Mouse (Mus musculus) intestine, embryonic 16.5 days (tissue): ENCODE results near the gene Wbp11. TPM values are rescaled to one million over a fixed set of nuclear protein-coding genes. Genes with fewer than 3 reads are reported as not detected.

Source experiments
- ATAC-seq: fragments of 200-750 bp; cut with Nextera tagmentation; 2 replicates; pipeline ENCODE4 v1.8.0; 2017; ENCODE audit warnings: moderate TSS enrichment, moderate library complexity
- H3K27ac ChIP-seq: fragments of 300-500 bp; sonication (generic); 2 replicates; pipeline ENCODE4 v1.5.1; 2014; ENCODE audit warnings: mild to moderate bottlenecking, low read length
- H3K27me3 ChIP-seq: fragments of 300-500 bp; sonication (generic); replicated peaks from 2 replicates; pipeline ENCODE4 v1.6.1; 2014; ENCODE audit warnings: low read length, control low read depth, mixed read lengths; ENCODE audit not compliant: control insufficient read depth, insufficient read depth
- H3K36me3 ChIP-seq: fragments of 300-500 bp; sonication (generic); 2 replicates; pipeline ENCODE4 v1.6.1; 2014; ENCODE audit warnings: low read length, control low read depth; ENCODE audit not compliant: control insufficient read depth, insufficient read depth
- H3K4me1 ChIP-seq: fragments of 300-500 bp; sonication (generic); 2 replicates; pipeline ENCODE4 v1.6.1; 2014; ENCODE audit warnings: low read length, control low read depth, mixed read lengths; ENCODE audit not compliant: control insufficient read depth, insufficient read depth
- H3K4me2 ChIP-seq: fragments of 300-500 bp; sonication (generic); 2 replicates; pipeline ENCODE4 v1.6.1; 2014; ENCODE audit warnings: low read depth, low read length, control low read depth
- H3K4me3 ChIP-seq: fragments of 300-500 bp; sonication (generic); 2 replicates; pipeline ENCODE4 v1.5.1; 2014; ENCODE audit warnings: mild to moderate bottlenecking, low read length
- H3K9ac ChIP-seq: fragments of 300-500 bp; sonication (generic); 2 replicates; pipeline ENCODE4 v1.6.1; 2014; ENCODE audit warnings: low read depth, low read length
- H3K9me3 ChIP-seq: fragments of 300-500 bp; sonication (generic); 2 replicates; pipeline ENCODE4 v1.6.1; 2016; ENCODE audit warnings: low read length, control low read depth; ENCODE audit not compliant: control insufficient read depth
- WGBS: fragments of 180-500 bp; shearing (Covaris S2); extraction: QIAGEN DNeasy Blood & Tissue Kit; methylation state at CpG from one replicate; pipeline ENCODE4 v1.1.7; 2014; 5-methylcytosine and 5-hydroxymethylcytosine counted together
- polyA plus RNA-seq: library from polyadenylated mRNA; unstranded; fragments of >200 nt; fragmentation: Nextera tagmentation; extraction: Ambion mirVana; gene quantifications from 2 replicates; pipeline ENCODE4 v1.2.1, GENCODE M21; 2015

Wbp11 gene
- polyA plus RNA-seq, 1 experiment from 2014 or later, result 82.1 TPM

DNA sequence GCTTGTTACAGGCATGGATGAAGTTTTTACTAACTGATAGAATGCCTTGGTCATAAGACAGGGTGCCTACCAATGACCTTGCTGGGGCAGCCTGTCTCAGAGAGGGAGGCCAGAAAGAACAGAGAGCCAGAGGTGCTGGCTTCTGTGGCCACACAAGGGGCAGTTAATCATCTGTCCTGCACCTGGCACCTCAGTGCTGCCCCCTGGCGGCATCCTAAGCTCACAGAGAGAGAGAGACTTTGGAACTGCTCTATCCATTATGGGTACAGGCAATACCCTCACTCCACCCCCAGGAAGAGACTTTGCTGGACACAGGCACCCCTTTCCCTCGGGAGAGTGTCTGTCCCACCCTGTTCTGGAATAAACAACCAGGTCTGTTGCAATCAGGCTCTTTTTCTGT, 19.8 kb upstream of the Wbp11 start:
- H3K4me3 ChIP-seq, result no peak overlapping the region
- H3K9ac ChIP-seq, result no peak overlapping the region
- peak; percentile 31; the same call in 1 of the 2 replicates for ATAC-seq
- no peak overlapping the region for H3K27ac ChIP-seq
- no peak overlapping the region for H3K4me2 ChIP-seq
- 0 out of 2 replicates have a peak, but pooled peaks cover 3% of the 10 kb centered on the region for H3K4me1 ChIP-seq
- H3K27me3 ChIP-seq, result no peaks in the 10 kb centered on the region
- no peaks in the 10 kb centered on the region for H3K36me3 ChIP-seq
- H3K9me3 ChIP-seq, result no peaks in the 10 kb centered on the region
- WGBS, result 8% methylated on average over 2 of the region's 2 CpGs

DNA sequence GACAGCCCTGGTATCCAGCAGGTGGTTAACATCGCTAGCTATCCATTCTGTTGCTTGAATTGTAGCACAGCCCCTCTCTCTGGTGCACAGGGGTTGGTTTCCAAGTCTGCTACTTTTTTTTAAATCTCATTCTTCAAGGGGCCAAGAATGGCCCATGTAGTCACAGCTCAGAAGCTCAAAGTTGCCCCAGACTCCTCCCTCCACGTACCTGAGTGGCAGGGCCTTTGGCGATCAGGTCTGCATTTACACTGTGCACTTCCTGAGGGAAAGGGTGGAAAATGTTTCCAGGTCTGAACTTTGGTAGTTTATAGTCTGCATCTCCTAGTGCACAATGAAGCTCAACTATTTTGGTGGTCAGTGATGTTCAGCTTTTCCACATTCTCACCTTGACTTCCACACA, 19.2 kb upstream of the Wbp11 start:
- no peak overlapping the region for H3K4me3 ChIP-seq
- H3K27me3 ChIP-seq, result no peaks in the 10 kb centered on the region
- H3K4me2 ChIP-seq, result no peak overlapping the region
- H3K9me3 ChIP-seq, result no peaks in the 10 kb centered on the region
- ATAC-seq, result no peak
- H3K4me1 ChIP-seq, result no peaks in the 10 kb centered on the region
- no peak overlapping the region for H3K27ac ChIP-seq
- 89% methylated on average over 3 of the region's 3 CpGs for WGBS
- no peak overlapping the region for H3K9ac ChIP-seq
- H3K36me3 ChIP-seq, result no peaks in the 10 kb centered on the region

DNA sequence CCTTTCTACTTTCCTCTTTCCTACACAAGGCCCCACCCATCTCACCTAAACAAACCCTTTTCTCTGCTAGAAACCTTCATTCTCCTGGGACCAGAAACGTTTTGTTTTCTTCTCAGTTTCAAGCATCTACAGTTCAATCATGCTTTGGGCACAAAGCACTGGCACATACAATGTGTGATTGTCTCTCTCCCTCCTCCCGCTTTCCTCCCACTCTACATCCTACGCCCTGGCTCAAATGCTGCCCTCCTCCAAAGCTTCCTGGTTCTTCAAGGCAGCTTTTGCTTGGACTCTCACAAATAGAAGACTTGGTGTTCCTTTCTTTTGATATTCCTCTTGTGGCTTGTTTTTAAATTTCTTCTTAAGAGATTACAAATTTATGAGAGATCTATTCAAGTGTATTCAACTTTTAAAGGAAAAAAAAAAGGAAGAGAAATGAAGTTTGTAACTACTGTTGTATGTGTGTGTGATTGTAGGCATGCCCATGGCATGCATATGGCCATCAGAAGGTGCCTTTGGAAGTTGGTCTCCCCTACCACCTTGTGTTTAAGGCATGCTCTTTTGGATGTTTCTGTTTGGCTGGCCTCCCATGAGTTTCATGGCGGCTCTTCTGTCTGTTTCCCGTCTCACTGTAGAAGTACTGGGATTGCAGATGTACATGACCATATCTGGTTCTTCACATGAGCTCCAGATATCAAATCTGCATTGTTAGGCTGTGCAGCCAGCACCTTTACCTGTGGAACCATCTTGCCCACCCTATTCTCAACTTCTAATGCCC, 17.9 kb upstream of the Wbp11 start:
- WGBS, result 71% methylated on average over 5 of the region's 5 CpGs
- ATAC-seq, result no peak
- H3K36me3 ChIP-seq, result no peaks in the 10 kb centered on the region

DNA sequence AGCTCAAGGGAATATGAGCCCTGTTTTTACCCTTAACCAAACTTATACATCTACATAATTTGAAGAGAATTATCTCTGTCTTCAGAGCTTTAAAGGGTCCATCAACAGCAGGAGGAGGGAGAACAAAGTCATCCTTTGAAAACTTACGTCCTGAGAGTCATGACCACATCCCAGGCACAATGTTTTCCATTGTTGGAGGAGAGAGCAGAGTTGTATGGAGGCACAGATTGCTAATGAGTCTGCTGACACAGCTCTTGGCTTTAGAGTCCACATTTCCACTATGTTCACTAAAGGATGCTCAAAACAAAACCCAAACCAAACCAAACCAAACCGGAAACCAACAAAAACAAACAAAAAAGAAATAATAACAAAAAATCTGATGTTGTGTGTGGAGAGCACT, 16.9 kb upstream of the Wbp11 start:
- H3K9me3 ChIP-seq, result no peaks in the 10 kb centered on the region
- no peaks in the 10 kb centered on the region for H3K4me1 ChIP-seq
- no peaks in the 10 kb centered on the region for H3K36me3 ChIP-seq
- no peak overlapping the region for H3K27ac ChIP-seq
- no peak overlapping the region for H3K4me3 ChIP-seq
- H3K27me3 ChIP-seq, result no peaks in the 10 kb centered on the region
- ATAC-seq, result no peak
- no peak overlapping the region for H3K9ac ChIP-seq
- WGBS, result 67% methylated on average over 2 of the region's 2 CpGs
- no peak overlapping the region for H3K4me2 ChIP-seq

More for the DNA sequence above, 17.9 kb upstream of the Wbp11 start:
- no peak overlapping the region for H3K27ac ChIP-seq
- no peak overlapping the region for H3K9ac ChIP-seq
- H3K4me1 ChIP-seq, result no peaks in the 10 kb centered on the region
- H3K27me3 ChIP-seq, result no peaks in the 10 kb centered on the region
- H3K4me2 ChIP-seq, result no peak overlapping the region
- H3K9me3 ChIP-seq, result no peaks in the 10 kb centered on the region
- no peak overlapping the region for H3K4me3 ChIP-seq

DNA sequence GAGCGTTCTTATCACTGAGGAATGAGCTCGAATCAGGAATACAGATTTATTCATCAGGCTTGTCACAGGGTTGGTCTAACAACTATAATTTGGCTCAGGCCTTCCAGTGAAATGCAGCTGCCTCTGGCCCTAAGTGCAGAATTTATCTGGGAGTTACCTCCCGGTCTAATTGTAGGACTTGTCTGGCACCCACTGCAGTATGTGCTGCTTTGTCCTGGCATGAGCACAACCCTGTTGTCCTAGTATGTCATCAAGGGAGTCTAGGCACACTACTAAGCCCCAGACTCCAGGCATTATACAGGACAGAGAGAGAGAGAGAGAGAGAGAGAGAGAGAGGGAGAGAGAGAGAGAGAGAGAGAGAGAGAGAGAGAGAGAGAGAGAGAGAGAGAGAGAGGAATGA, 9.3 kb upstream of the Wbp11 start:
- Histone ChIP-seq H3K4me1 (no peaks in the 10 kb centered on the region), H3K9ac (no peak overlapping the region), H3K9me3 (no peaks in the 10 kb centered on the region), H3K36me3 (no peaks in the 10 kb centered on the region), H3K27ac (no peak overlapping the region), H3K27me3 (no peaks in the 10 kb centered on the region), H3K4me3 (no peak overlapping the region), H3K4me2 (no peak overlapping the region)
- ATAC-seq, result no peak
- WGBS, result 75% methylated on average over 3 of the region's 3 CpGs

DNA sequence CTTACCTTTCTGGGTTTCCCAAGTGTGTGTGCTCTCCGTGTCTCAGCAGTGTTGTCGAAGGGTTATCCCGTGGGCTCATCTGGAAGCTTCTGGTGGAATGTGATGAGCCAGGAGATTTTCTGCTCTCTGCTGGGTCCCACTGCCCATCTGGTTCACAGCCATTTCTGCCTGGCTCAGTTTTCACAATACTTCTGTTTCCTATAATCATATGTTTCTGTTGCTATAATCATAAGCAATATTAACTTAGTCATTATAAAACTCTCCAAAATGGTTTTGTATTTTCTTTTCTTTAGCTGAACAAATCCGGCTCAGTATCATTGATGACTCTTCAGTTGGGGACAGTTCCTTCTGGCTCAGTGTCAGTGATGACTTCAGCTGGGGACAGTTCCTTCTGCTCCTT, 7.3 kb upstream of the Wbp11 start, which contains the start of gene Smco3:
TSS of gene Smco3 (minus strand) at position 101 of the 400 bp plus-strand sequence.
- no peak within 1 kb of the TSS for H3K9ac ChIP-seq
- H3K4me3 ChIP-seq, result no peak within 1 kb of the TSS
- no peaks in the 10 kb centered on the region for H3K4me1 ChIP-seq
- no peak within 1 kb of the TSS for H3K4me2 ChIP-seq
- no peaks in the 10 kb centered on the region for H3K9me3 ChIP-seq
- WGBS, result 44% methylated on average over 4 of the region's 4 CpGs
- no peak within 1 kb of the TSS for H3K27ac ChIP-seq
- H3K27me3 ChIP-seq, result no peaks in the 10 kb centered on the region
- ATAC-seq, result no peak
- no peaks in the 10 kb centered on the region for H3K36me3 ChIP-seq

DNA sequence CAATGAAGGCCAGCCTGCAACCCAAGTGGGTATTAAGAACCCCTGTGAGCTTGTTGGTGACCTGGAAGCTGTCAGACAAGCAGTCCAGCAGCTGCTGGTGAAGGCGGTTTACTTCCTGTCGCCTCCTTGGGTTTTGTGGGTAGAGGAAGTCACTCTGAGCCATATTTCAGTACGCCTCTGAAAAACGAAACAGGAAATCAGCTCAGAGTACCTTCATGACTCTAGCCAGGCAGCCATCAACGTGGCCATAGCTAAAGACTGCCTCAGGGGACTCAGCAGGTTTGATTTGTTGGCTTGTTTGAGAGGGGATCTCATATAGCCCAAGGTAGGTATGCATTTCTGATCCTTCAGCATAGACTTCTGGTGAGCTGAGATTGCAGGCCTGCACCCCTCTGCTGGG, 3.7 kb upstream of the Wbp11 start:
- H3K4me3 ChIP-seq, result no peak overlapping the region
- H3K27ac ChIP-seq, result no peak overlapping the region
- H3K36me3 ChIP-seq, result no peaks in the 10 kb centered on the region
- no peaks in the 10 kb centered on the region for H3K9me3 ChIP-seq
- ATAC-seq, result no peak
- H3K27me3 ChIP-seq, result no peaks in the 10 kb centered on the region
- H3K4me2 ChIP-seq, result no peak overlapping the region
- peaks cover 3% of the 10 kb centered on the region; the same call in 1 of the 2 replicates for H3K4me1 ChIP-seq
- H3K9ac ChIP-seq, result no peak overlapping the region
- 68% methylated on average over 5 of the region's 5 CpGs for WGBS

DNA sequence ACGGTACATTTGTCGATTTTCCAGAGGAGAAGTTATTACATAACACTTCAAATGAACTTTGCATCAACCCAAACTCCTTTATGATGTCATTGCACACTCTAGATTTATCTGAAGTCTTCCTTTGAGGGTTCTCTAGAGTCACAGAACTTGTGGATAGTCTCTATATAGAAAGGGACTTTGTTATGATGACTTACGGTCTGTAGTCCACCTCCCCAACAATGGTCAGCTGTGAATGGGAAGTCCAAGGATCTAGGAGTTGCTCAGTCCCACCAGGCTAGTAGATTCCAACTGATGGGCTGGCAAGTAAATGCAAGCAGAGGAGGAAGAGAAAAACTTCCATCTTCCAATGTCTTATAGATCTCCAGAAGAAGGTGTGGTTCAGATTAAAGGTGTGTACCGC, 648 bp upstream of the Wbp11 start:
- WGBS, result 32% methylated on average over 4 of the region's 4 CpGs
- peaks cover 3% of the 10 kb centered on the region; the same call in 1 of the 2 replicates for H3K4me1 ChIP-seq
- H3K4me3 ChIP-seq, result peak overlapping the region; percentile 52
- H3K9me3 ChIP-seq, result no peaks in the 10 kb centered on the region
- H3K27me3 ChIP-seq, result no peaks in the 10 kb centered on the region
- no peak overlapping the region for H3K27ac ChIP-seq
- peak overlapping the region; percentile 62 for H3K9ac ChIP-seq
- H3K36me3 ChIP-seq, result no peaks in the 10 kb centered on the region
- peak overlapping the region; percentile 47 for H3K4me2 ChIP-seq
- ATAC-seq, result 0 out of 2 replicates have a peak, but pooled peaks have one; percentile 12

DNA sequence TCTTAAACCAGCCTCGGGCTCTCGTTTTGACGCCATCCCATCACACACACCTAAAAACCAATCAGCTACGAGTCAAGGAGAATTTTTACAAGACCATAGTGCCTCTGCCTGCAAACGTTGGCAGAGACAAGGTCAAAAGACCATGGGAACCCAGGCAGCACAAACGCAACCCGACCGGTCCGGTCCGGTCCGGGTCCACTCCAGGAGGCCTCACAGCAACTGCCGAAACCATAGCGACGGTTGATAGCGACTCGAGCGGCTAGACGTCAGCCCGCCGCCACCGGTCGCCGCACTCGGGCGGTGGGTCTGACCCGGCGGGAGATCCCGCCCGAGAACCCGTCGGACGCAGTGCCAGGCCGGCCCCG, 535 bp downstream of the Wbp11 start, which contains the start of gene BC049715:
TSS of gene BC049715 (plus strand) at position 111 of the 365 bp plus-strand sequence.
- ATAC-seq, result no peak
- Histone ChIP-seq H3K9ac (peak within 1 kb of the TSS; percentile 100), H3K27ac (peak within 1 kb of the TSS; percentile 59; the same call in 1 of the 2 replicates), H3K27me3 (no peaks in the 10 kb centered on the region), H3K9me3 (no peaks in the 10 kb centered on the region), H3K36me3 (peaks cover under 1% of the 10 kb centered on the region; the same call in 1 of the 2 replicates), H3K4me1 (peaks cover 3% of the 10 kb centered on the region; the same call in 1 of the 2 replicates), H3K4me2 (peak within 1 kb of the TSS; percentile 81), H3K4me3 (peak within 1 kb of the TSS; percentile 100)
- under 1% methylated on average over 34 of the region's 34 CpGs for WGBS
